Mouse (Mus musculus) liver, adult 2 months (tissue): ENCODE results near the gene Btf3l4. TPM values are rescaled to one million over a fixed set of nuclear protein-coding genes. Genes with fewer than 3 reads are reported as not detected.

Experiments
- DNase-seq: peaks from one replicate; pipeline ENCODE4 v3.0.0-alpha.2; 2011; ENCODE audit warnings: low read depth, low spot score; ENCODE audit errors: extremely low read depth
- H3K27ac ChIP-seq: fragments of 200-500 bp; replicated peaks from 2 replicates; pipeline ENCODE4 v1.5.1; 2012; ENCODE audit warnings: low read depth, mild to moderate bottlenecking, control low read depth, inconsistent platforms, low read length; ENCODE audit not compliant: insufficient read depth
- H3K27me3 ChIP-seq: fragments of 200-500 bp; 2 replicates; pipeline ENCODE4 v1.6.1; 2012; ENCODE audit warnings: mild to moderate bottlenecking, moderate library complexity, low read length, inconsistent platforms; ENCODE audit not compliant: control insufficient read depth, insufficient read depth
- H3K36me3 ChIP-seq: fragments of 200-500 bp; 2 replicates; pipeline ENCODE4 v1.6.1; 2012; ENCODE audit warnings: low read length, inconsistent platforms; ENCODE audit not compliant: control insufficient read depth, insufficient read depth
- H3K4me1 ChIP-seq: fragments of 200-500 bp; 2 replicates; pipeline ENCODE4 v1.6.1; 2011; ENCODE audit warnings: low read length; ENCODE audit not compliant: control insufficient read depth, insufficient read depth
- H3K4me3 ChIP-seq: fragments of 200-500 bp; 2 replicates; pipeline ENCODE4 v1.5.1; 2011; ENCODE audit warnings: low read depth, mild to moderate bottlenecking, control low read depth, low read length, moderate library complexity; ENCODE audit not compliant: insufficient read depth
- H3K79me2 ChIP-seq: fragments of 200-500 bp; 2 replicates; pipeline ENCODE4 v1.6.1; 2012; ENCODE audit warnings: inconsistent platforms, mild to moderate bottlenecking, low read length, moderate library complexity; ENCODE audit not compliant: control insufficient read depth, insufficient read depth
- H3K9ac ChIP-seq: fragments of 200-500 bp; 2 replicates; pipeline ENCODE4 v1.6.1; 2012; ENCODE audit warnings: low read depth, mild to moderate bottlenecking, control low read depth, inconsistent platforms, low read length
- CTCF ChIP-seq: fragments of 200-500 bp; IDR thresholded peaks from 2 replicates; pipeline ENCODE4 v1.5.1; 2011; ENCODE audit warnings: low read depth, low read length, control low read depth
- POLR2A ChIP-seq: fragments of 200-500 bp; IDR thresholded peaks from 2 replicates; pipeline ENCODE4 v1.6.1; 2011; ENCODE audit warnings: low read length, control low read depth; ENCODE audit not compliant: insufficient read depth; ENCODE audit errors: extremely low read depth
- WGBS: fragments of 180-500 bp; shearing (Covaris S2); methylation state at CpG from one replicate; pipeline ENCODE4 v1.1.7; 2018; 5-methylcytosine and 5-hydroxymethylcytosine counted together
- polyA plus RNA-seq: library from polyadenylated mRNA; depleted of rRNA; stranded (reverse); fragments of >200 nt; gene quantifications from 2 replicates; pipeline ENCODE4 v1.2.3, GENCODE M21; 2012
- total RNA-seq: library from RNA; depleted of rRNA; stranded (reverse); fragments of >200 nt; gene quantifications from 2 replicates; pipeline ENCODE4 v1.2.3, GENCODE M21; 2014

The Btf3l4 gene
- total and polyA plus RNA-seq, 2 experiments: 8.1 to 27.3 TPM

GRCm38 (mm10) chr4:108841920-108842578 is 8.6 kb upstream of the Btf3l4 start:
- peaks cover 13% of the 10 kb centered on the region; the same call in 1 of the 2 replicates for H3K79me2 ChIP-seq
- TF ChIP-seq CTCF: no peak
- TF ChIP-seq POLR2A: no peak
- no peak overlapping the region for H3K9ac ChIP-seq
- no peak overlapping the region for H3K4me3 ChIP-seq
- 22% methylated on average over 7 of the region's 7 CpGs for WGBS
- DNase-seq: peak; percentile 55
- no peak overlapping the region for H3K27ac ChIP-seq
- no peaks in the 10 kb centered on the region for H3K27me3 ChIP-seq
- H3K4me1 ChIP-seq: 0 out of 2 replicates have a peak, but pooled peaks cover 2% of the 10 kb centered on the region
- no peaks in the 10 kb centered on the region for H3K36me3 ChIP-seq

- 21% methylated on average over 4 of the region's 4 CpGs for WGBS
- H3K4me1 ChIP-seq: peaks cover 6% of the 10 kb centered on the region
- no peak overlapping the region for H3K27ac ChIP-seq
- H3K79me2 ChIP-seq: peaks cover 22% of the 10 kb centered on the region; the same call in 1 of the 2 replicates
- no peak for TF ChIP-seq POLR2A
- TF ChIP-seq CTCF: no peak
- peak; percentile 73 for DNase-seq
- no peak overlapping the region for H3K9ac ChIP-seq
- H3K27me3 ChIP-seq: no peaks in the 10 kb centered on the region
- H3K4me3 ChIP-seq: no peak overlapping the region
- no peaks in the 10 kb centered on the region for H3K36me3 ChIP-seq
These were observed 4.6 kb upstream of the Btf3l4 start for GRCm38 (mm10) chr4:108838031-108838430.

GRCm38 (mm10) chr4:108835496-108835895 is 2.1 kb upstream of the Btf3l4 start:
- DNase-seq: peak; percentile 71
- Histone ChIP-seq H3K9ac (no peak overlapping the region), H3K4me1 (peaks cover 9% of the 10 kb centered on the region), H3K36me3 (no peaks in the 10 kb centered on the region), H3K27ac (0 out of 2 replicates have a peak overlapping the region, but pooled peaks have one; percentile 4), H3K79me2 (peaks cover 18% of the 10 kb centered on the region; the same call in 1 of the 2 replicates), H3K4me3 (peak overlapping the region; percentile 72; the same call in 1 of the 2 replicates), H3K27me3 (no peaks in the 10 kb centered on the region)
- 29% methylated on average over 3 of the region's 3 CpGs for WGBS
- TF ChIP-seq POLR2A (no peak), CTCF (no peak)

GRCm38 (mm10) chr4:108834971-108835311 is 1.5 kb upstream of the Btf3l4 start:
- peaks cover 9% of the 10 kb centered on the region for H3K4me1 ChIP-seq
- H3K79me2 ChIP-seq: peaks cover 14% of the 10 kb centered on the region; the same call in 1 of the 2 replicates
- H3K27ac ChIP-seq: peak overlapping the region; percentile 83
- TF ChIP-seq CTCF (no peak), POLR2A (no peak)
- DNase-seq: no peak
- 1% methylated on average over 15 of the region's 15 CpGs for WGBS
- peak overlapping the region; percentile 72 for H3K4me3 ChIP-seq
- H3K27me3 ChIP-seq: no peaks in the 10 kb centered on the region
- peak overlapping the region; percentile 84 for H3K9ac ChIP-seq
- peaks cover 1% of the 10 kb centered on the region for H3K36me3 ChIP-seq

GRCm38 (mm10) chr4:108834115-108834970 is 929 bp upstream of the Btf3l4 start, which contains the start of gene Txndc12:
Gene Txndc12, plus strand, starts transcription at chr4:108834601.
- peaks cover 9% of the 10 kb centered on the region for H3K4me1 ChIP-seq
- H3K4me3 ChIP-seq: peak within 1 kb of the TSS; percentile 97
- H3K27ac ChIP-seq: peak within 1 kb of the TSS; percentile 95
- peak; percentile 90 for DNase-seq
- peak within 1 kb of the TSS; percentile 97 for H3K9ac ChIP-seq
- under 1% methylated on average over 34 of the region's 34 CpGs for WGBS
- H3K79me2 ChIP-seq: peaks cover 12% of the 10 kb centered on the region; the same call in 1 of the 2 replicates
- peak; percentile 53; the same call in 1 of the 2 replicates for TF ChIP-seq POLR2A
- TF ChIP-seq CTCF: no peak
- H3K36me3 ChIP-seq: peaks cover 4% of the 10 kb centered on the region
- H3K27me3 ChIP-seq: no peaks in the 10 kb centered on the region
